Mouse (Mus musculus) inflammation-experienced regulatory T-cells, adult 6 months (primary cell): ENCODE data around the gene Nrg4. TPM values are rescaled to one million over a fixed set of nuclear protein-coding genes. Genes with fewer than 3 reads are reported as not detected.
A peak's percentile ranks its signal among the peaks of the same experiment; 100 is the strongest.

Experiments
- ATAC-seq: one replicate; pipeline ENCODE4 v1.8.0; 2017
- polyA plus RNA-seq, 3 experiments: library from polyadenylated mRNA; unstranded; fragments of 100-300 nt; shearing (Covaris generic); gene quantifications; one replicate each; pipeline ENCODE4 v1.2.1; 2017

Gene Nrg4
- polyA plus RNA-seq, 3 experiments from 2014 or later = 2.8 to 6.7 (median 4.7) TPM

GRCm38 (mm10) chr9:55208790-55209481, 117.7 kb downstream of the Nrg4 start, which contains the start of gene Fbxo22:
TSS of gene Fbxo22 (plus strand) at chr9:55208925.
- peak; percentile 86 for ATAC-seq

GRCm38 (mm10) chr9:55208458-55208789, 118.2 kb downstream of the Nrg4 start:
- ATAC-seq = peak; percentile 13

- no peak for ATAC-seq
Observed at GRCm38 (mm10) chr9:55199348-55199747, 127.3 kb downstream of the Nrg4 start.

DNA sequence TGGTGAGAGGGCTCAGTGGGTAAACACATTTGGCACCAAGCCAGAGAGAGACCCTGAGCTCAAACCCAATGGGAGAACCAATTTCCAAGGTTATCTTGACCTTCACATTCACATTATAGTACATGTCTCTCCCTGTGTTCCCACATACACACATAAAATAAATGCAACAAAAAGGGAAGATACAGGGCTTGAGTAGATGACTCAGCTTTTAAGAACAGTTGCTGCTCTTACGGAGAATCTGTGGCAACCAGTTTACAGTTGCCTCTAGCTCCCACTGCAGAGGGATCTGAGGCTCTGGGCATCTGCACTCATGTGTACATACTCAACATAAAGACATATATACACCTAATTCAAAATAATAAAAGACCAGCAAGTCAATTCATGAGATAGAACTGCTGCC, 128.4 kb downstream of the Nrg4 start:
- no peak for ATAC-seq

DNA sequence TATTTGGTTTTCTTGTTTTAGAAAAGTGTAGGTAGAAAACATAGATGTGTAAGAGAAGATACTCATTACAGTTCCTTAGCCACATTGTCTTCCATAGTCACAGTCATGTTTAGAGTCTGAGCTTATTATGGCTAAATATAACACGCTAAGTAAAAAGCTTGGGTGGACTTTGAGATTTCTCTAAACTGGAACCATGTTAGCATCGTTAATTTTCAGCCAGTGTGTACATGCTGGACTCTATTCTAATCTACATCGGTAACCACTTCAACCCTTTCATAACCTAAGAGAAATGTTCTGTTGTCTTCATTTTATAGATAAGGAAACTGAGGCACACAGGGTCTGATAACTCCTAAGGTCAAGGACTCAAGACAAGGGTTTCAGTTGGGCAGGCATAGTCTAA, 130.8 kb downstream of the Nrg4 start:
- ATAC-seq = no peak

- no peak for ATAC-seq
Observed at GRCm38 (mm10) chr9:55174235-55174634, 152.4 kb downstream of the Nrg4 start.

DNA sequence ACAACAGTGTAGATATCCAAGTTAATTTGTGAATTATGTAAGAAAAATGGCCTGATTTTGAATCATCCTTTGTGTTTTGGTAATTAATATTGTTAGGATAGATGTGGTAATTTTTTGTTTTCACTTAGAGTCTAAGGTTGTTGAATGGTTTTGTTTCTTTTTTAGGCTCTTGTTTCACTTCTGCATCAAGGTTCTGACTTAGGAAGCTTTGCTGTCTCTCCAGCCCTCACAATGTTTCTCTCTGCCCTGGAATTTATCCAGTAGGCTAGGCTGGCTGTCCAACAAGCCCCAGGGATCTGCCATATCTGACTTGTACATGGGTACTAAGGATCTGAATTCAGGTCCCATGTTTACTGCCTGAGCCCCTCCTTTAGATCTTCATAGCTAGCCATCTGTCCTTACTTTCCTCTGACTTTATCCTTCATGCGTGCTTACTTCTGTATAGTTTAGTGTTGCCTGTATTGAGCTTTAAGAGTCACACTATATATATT, 154.4 kb downstream of the Nrg4 start:
- no peak for ATAC-seq

DNA sequence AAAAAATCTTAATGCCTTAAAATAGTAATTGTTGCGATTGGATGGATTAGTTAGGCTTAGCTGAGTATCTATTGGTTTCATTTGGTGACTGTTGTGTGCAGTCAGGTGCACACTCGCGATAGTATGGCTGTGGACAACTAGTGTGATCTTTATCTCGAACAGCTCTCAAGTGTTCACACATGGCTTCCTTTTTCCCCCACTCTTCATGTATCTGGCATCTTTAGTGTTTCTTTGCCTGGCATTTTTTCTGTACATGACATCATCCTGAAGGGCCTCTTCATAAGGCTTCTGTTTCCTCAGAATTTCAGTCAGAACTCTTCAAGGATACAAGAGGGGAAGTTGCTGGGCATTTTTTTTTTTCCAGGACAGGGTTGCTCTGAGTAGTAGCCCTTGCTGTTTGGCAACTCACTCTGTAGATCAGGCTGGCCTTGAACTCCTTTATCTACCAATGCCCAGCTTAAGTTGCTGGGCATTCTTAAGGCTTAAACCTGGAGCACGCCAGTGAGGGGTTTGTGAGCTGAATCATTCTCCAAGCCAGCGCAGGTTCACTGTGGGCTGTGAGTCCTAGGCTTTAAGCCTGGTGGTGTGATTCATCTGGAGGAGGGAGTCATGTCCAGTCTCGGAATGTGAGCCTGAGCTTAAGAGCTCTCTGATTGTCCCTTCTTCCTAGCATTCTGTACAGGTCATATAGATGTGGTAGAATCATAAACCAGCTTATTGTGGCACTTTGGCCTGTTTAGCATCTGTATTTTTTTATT, 155.8 kb downstream of the Nrg4 start:
- ATAC-seq = no peak

Other genes starting within 250 kb of the Nrg4 start
- 10 to 100 TPM; 11.5 to 16.9 (median 14.1) TPM for gene Ube2q2, start 178.0 kb downstream of the Nrg4 start, polyA plus RNA-seq
- gene Fbxo22, start 117.9 kb downstream of the Nrg4 start, polyA plus RNA-seq = 10 to 100 TPM; 39.3 to 50.5 (median 42.0) TPM
- gene Tmem266, start 69 bp upstream of the Nrg4 start, polyA plus RNA-seq = not detected
- gene Etfa, start 185.4 kb upstream of the Nrg4 start, polyA plus RNA-seq = 100 to 1,000 TPM; 123 to 175 (median 136) TPM
- not detected for gene Isl2, start 211.8 kb upstream of the Nrg4 start, polyA plus RNA-seq